ENCODE assay signal across 8 mouse cellular contexts in the genomic region with DNA sequence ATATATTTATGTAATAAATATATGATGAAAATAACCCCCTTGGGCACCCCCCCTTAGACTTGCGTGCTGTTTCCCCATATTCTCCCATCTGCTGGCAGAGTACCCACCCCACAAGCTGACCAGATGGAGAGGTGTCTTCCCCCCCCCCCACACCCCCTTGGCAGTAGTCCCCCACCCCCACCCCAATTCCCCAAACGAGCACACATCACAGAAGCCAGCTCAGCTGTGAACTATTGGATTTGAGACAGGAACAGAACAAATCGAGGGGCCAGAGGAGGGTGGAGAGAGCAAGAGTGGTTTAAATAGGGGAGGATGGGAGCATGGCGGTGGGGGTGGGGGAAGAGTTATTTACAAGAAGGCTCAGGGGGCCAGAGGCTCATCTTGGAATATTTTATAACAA. TPM values are rescaled to one million over a fixed set of nuclear protein-coding genes. Genes with fewer than 3 reads are reported as not detected.
DNase-seq lines count a peak whose midpoint lies in the region; ATAC-seq and TF ChIP-seq lines count a peak whose summit lies in the region.

No protein-coding gene starts in this region.

- no peak for DNase-seq in kidney, postnatal 0 days (ENCODE audit: low spot score)
- DNase-seq in kidney, postnatal 14 days: no peak
- DNase-seq in embryonic facial prominence, embryonic 14.5 days (ENCODE audit: low spot score): peak; percentile 60
- DNase-seq in hindbrain, embryonic 14.5 days (ENCODE audit: low spot score): no peak
- peak; percentile 41 for DNase-seq in midbrain, embryonic 14.5 days
- no peak for DNase-seq in right cerebral cortex, adult 18-20 months
- no peak for DNase-seq in right cerebral cortex, postnatal 4 days

- no peaks in the 10 kb centered on the region for H3K27me3 ChIP-seq in kidney, postnatal 0 days (ENCODE audit: insufficient read depth, low read length)
- no peaks in the 10 kb centered on the region for H3K27me3 ChIP-seq in embryonic facial prominence, embryonic 14.5 days (replicated peaks; ENCODE audit: control insufficient read depth, insufficient read depth, low read length)
- H3K27me3 ChIP-seq in hindbrain, embryonic 14.5 days (ENCODE audit: control insufficient read depth, insufficient read depth, low read length): no peaks in the 10 kb centered on the region
- no peaks in the 10 kb centered on the region for H3K27me3 ChIP-seq in midbrain, embryonic 14.5 days (ENCODE audit: control insufficient read depth, insufficient read depth, low read length)

- H3K36me3 ChIP-seq in kidney, postnatal 0 days (ENCODE audit: insufficient read depth, low read length): peaks cover 20% of the 10 kb centered on the region
- H3K36me3 ChIP-seq in embryonic facial prominence, embryonic 14.5 days (ENCODE audit: control insufficient read depth, insufficient read depth, low read length): peaks cover 52% of the 10 kb centered on the region
- H3K36me3 ChIP-seq in hindbrain, embryonic 14.5 days (replicated peaks; ENCODE audit: control insufficient read depth, insufficient read depth): peaks cover 73% of the 10 kb centered on the region
- peaks cover 62% of the 10 kb centered on the region for H3K36me3 ChIP-seq in midbrain, embryonic 14.5 days (ENCODE audit: control insufficient read depth, insufficient read depth, low read length)

- no peak overlapping the region for H3K9ac ChIP-seq in kidney, postnatal 0 days (ENCODE audit: low read depth, low read length)
- peak overlapping the region; percentile 52; the same call in 1 of the 2 replicates for H3K9ac ChIP-seq in embryonic facial prominence, embryonic 14.5 days (ENCODE audit: low read depth, low read length)
- no peak overlapping the region for H3K9ac ChIP-seq in hindbrain, embryonic 14.5 days
- H3K9ac ChIP-seq in midbrain, embryonic 14.5 days (replicated peaks; ENCODE audit: low read length): 0 out of 2 replicates have a peak overlapping the region, but pooled peaks have one; percentile 23

- H3K4me1 ChIP-seq in kidney, postnatal 0 days (replicated peaks; ENCODE audit: insufficient read depth, low read length): peaks cover 31% of the 10 kb centered on the region
- H3K4me1 ChIP-seq in embryonic facial prominence, embryonic 14.5 days (ENCODE audit: control insufficient read depth, insufficient read depth, low read length): peaks cover 37% of the 10 kb centered on the region
- peaks cover 37% of the 10 kb centered on the region for H3K4me1 ChIP-seq in hindbrain, embryonic 14.5 days (replicated peaks; ENCODE audit: control insufficient read depth, insufficient read depth, low read length)
- peaks cover 31% of the 10 kb centered on the region for H3K4me1 ChIP-seq in midbrain, embryonic 14.5 days (ENCODE audit: control insufficient read depth, insufficient read depth, low read length)

- H3K4me2 ChIP-seq in kidney, postnatal 0 days (ENCODE audit: low read length): peak overlapping the region; percentile 45
- H3K4me2 ChIP-seq in embryonic facial prominence, embryonic 14.5 days (ENCODE audit: low read depth, low read length): peak overlapping the region; percentile 42
- peak overlapping the region; percentile 33 for H3K4me2 ChIP-seq in hindbrain, embryonic 14.5 days (replicated peaks)
- H3K4me2 ChIP-seq in midbrain, embryonic 14.5 days (ENCODE audit: low read length): peak overlapping the region; percentile 41

- H3K27ac ChIP-seq in kidney, postnatal 0 days: peak overlapping the region; percentile 78
- peak overlapping the region; percentile 58; the same call in 1 of the 2 replicates for H3K27ac ChIP-seq in embryonic facial prominence, embryonic 14.5 days (replicated peaks; ENCODE audit: low read depth, low read length)
- peak overlapping the region; percentile 77 for H3K27ac ChIP-seq in hindbrain, embryonic 14.5 days
- peak overlapping the region; percentile 75 for H3K27ac ChIP-seq in midbrain, embryonic 14.5 days (replicated peaks; ENCODE audit: low read depth, low read length)

- no peaks in the 10 kb centered on the region for H3K9me3 ChIP-seq in kidney, postnatal 0 days (replicated peaks; ENCODE audit: low read length)
- no peaks in the 10 kb centered on the region for H3K9me3 ChIP-seq in embryonic facial prominence, embryonic 14.5 days (ENCODE audit: control insufficient read depth, low read length)
- no peaks in the 10 kb centered on the region for H3K9me3 ChIP-seq in hindbrain, embryonic 14.5 days (ENCODE audit: control insufficient read depth, low read length)
- no peaks in the 10 kb centered on the region for H3K9me3 ChIP-seq in midbrain, embryonic 14.5 days (ENCODE audit: control insufficient read depth, low read length)

- H3K4me3 ChIP-seq in kidney, postnatal 0 days (replicated peaks; ENCODE audit: low read depth, low read length): no peak overlapping the region
- no peak overlapping the region for H3K4me3 ChIP-seq in embryonic facial prominence, embryonic 14.5 days (ENCODE audit: low read depth, low read length)
- no peak overlapping the region for H3K4me3 ChIP-seq in hindbrain, embryonic 14.5 days (replicated peaks; ENCODE audit: low read length)
- H3K4me3 ChIP-seq in midbrain, embryonic 14.5 days (replicated peaks; ENCODE audit: low read depth, low read length): no peak overlapping the region

- ATAC-seq in kidney, postnatal 0 days (replicated peaks; ENCODE audit: low FRiP score, low read depth): no peak
- no peak for ATAC-seq in embryonic facial prominence, embryonic 14.5 days (ENCODE audit: low read depth)
- ATAC-seq in hindbrain, embryonic 14.5 days (ENCODE audit: low FRiP score): no peak
- ATAC-seq in midbrain, embryonic 14.5 days (ENCODE audit: low FRiP score, low TSS enrichment): no peak
- no peak for ATAC-seq in erythroid progenitor cell, adult 5-6 weeks (replicated peaks; ENCODE audit: low FRiP score, poor library complexity, severe bottlenecking)

- TF ChIP-seq CTCF in kidney, postnatal 0 days (IDR thresholded peaks at IDR 0.05; ENCODE audit: low read depth): no peak

- 13% methylated on average over 4 of the region's 4 CpGs for WGBS in kidney, postnatal 0 days
- 25% methylated on average over 4 of the region's 4 CpGs for WGBS in embryonic facial prominence, embryonic 14.5 days
- 11% methylated on average over 4 of the region's 4 CpGs for WGBS in hindbrain, embryonic 14.5 days
- WGBS in midbrain, embryonic 14.5 days: 11% methylated on average over 4 of the region's 4 CpGs

RNA-seq across cellular contexts. Expression of gene Nr1d1, which starts 7.4 kb away (rescaled TPM):
- polyA plus RNA-seq in kidney, postnatal 0 days (2015; fragmentation: Nextera tagmentation; extraction: Ambion mirVana): 3.1 and 3.5 TPM in 2 replicates
- 1.1 and 1.9 TPM in 2 replicates for polyA plus RNA-seq in embryonic facial prominence, embryonic 14.5 days (2014; fragmentation: Nextera tagmentation; extraction: Ambion mirVana)
- polyA plus RNA-seq in hindbrain, embryonic 14.5 days (2014; fragmentation: Nextera tagmentation; extraction: Ambion mirVana): 3.4 and 4.1 TPM in 2 replicates
- polyA plus RNA-seq in midbrain, embryonic 14.5 days (2014; fragmentation: Nextera tagmentation; extraction: Ambion mirVana): 3.0 TPM in 2 replicates
- total RNA-seq in erythroid progenitor cell, adult 5-6 weeks (2015; ENCODE audit: low replicate concordance): not detected in 2 replicates
- not detected in 2 replicates for total RNA-seq in erythroid progenitor cell, adult 5-6 weeks (2017; ENCODE audit: low replicate concordance)

RNA-seq across cellular contexts. Expression of gene Thra, which starts 27.3 kb away (rescaled TPM):
- 26.1 TPM in 2 replicates for polyA plus RNA-seq in kidney, postnatal 0 days (2015; fragmentation: Nextera tagmentation; extraction: Ambion mirVana)
- 57.7 and 62.2 TPM in 2 replicates for polyA plus RNA-seq in embryonic facial prominence, embryonic 14.5 days (2014; fragmentation: Nextera tagmentation; extraction: Ambion mirVana)
- 165 and 181 TPM in 2 replicates for polyA plus RNA-seq in hindbrain, embryonic 14.5 days (2014; fragmentation: Nextera tagmentation; extraction: Ambion mirVana)
- 175 and 194 TPM in 2 replicates for polyA plus RNA-seq in midbrain, embryonic 14.5 days (2014; fragmentation: Nextera tagmentation; extraction: Ambion mirVana)
- total RNA-seq in erythroid progenitor cell, adult 5-6 weeks (2015; ENCODE audit: low replicate concordance): 8.6 and 13.8 TPM in 2 replicates
- 3.3 and 8.0 TPM in 2 replicates for total RNA-seq in erythroid progenitor cell, adult 5-6 weeks (2017; ENCODE audit: low replicate concordance)

RNA-seq across cellular contexts. Expression of gene Msl1, which starts 27.6 kb away (rescaled TPM):
- polyA plus RNA-seq in kidney, postnatal 0 days (2015; fragmentation: Nextera tagmentation; extraction: Ambion mirVana): 17.8 and 19.3 TPM in 2 replicates
- polyA plus RNA-seq in embryonic facial prominence, embryonic 14.5 days (2014; fragmentation: Nextera tagmentation; extraction: Ambion mirVana): 18.1 and 18.5 TPM in 2 replicates
- polyA plus RNA-seq in hindbrain, embryonic 14.5 days (2014; fragmentation: Nextera tagmentation; extraction: Ambion mirVana): 23.6 and 24.1 TPM in 2 replicates
- 25.0 and 35.9 TPM in 2 replicates for polyA plus RNA-seq in midbrain, embryonic 14.5 days (2014; fragmentation: Nextera tagmentation; extraction: Ambion mirVana)
- 43.6 and 44.7 TPM in 2 replicates for total RNA-seq in erythroid progenitor cell, adult 5-6 weeks (2015; ENCODE audit: low replicate concordance)
- total RNA-seq in erythroid progenitor cell, adult 5-6 weeks (2017; ENCODE audit: low replicate concordance): 29.5 and 35.5 TPM in 2 replicates

RNA-seq across cellular contexts. Expression of gene Casc3, which starts 37.0 kb away (rescaled TPM):
- 24.6 and 25.7 TPM in 2 replicates for polyA plus RNA-seq in kidney, postnatal 0 days (2015; fragmentation: Nextera tagmentation; extraction: Ambion mirVana)
- 32.2 and 34.0 TPM in 2 replicates for polyA plus RNA-seq in embryonic facial prominence, embryonic 14.5 days (2014; fragmentation: Nextera tagmentation; extraction: Ambion mirVana)
- 49.3 and 57.4 TPM in 2 replicates for polyA plus RNA-seq in hindbrain, embryonic 14.5 days (2014; fragmentation: Nextera tagmentation; extraction: Ambion mirVana)
- 46.6 and 57.3 TPM in 2 replicates for polyA plus RNA-seq in midbrain, embryonic 14.5 days (2014; fragmentation: Nextera tagmentation; extraction: Ambion mirVana)
- 41.8 and 60.4 TPM in 2 replicates for total RNA-seq in erythroid progenitor cell, adult 5-6 weeks (2015; ENCODE audit: low replicate concordance)
- total RNA-seq in erythroid progenitor cell, adult 5-6 weeks (2017; ENCODE audit: low replicate concordance): 59.2 and 92.7 TPM in 2 replicates

RNA-seq across cellular contexts. Expression of gene Med24, which starts 38.5 kb away (rescaled TPM):
- 38.3 and 41.2 TPM in 2 replicates for polyA plus RNA-seq in kidney, postnatal 0 days (2015; fragmentation: Nextera tagmentation; extraction: Ambion mirVana)
- 40.7 and 49.0 TPM in 2 replicates for polyA plus RNA-seq in embryonic facial prominence, embryonic 14.5 days (2014; fragmentation: Nextera tagmentation; extraction: Ambion mirVana)
- 58.4 and 62.7 TPM in 2 replicates for polyA plus RNA-seq in hindbrain, embryonic 14.5 days (2014; fragmentation: Nextera tagmentation; extraction: Ambion mirVana)
- 65.7 and 81.1 TPM in 2 replicates for polyA plus RNA-seq in midbrain, embryonic 14.5 days (2014; fragmentation: Nextera tagmentation; extraction: Ambion mirVana)
- total RNA-seq in erythroid progenitor cell, adult 5-6 weeks (2015; ENCODE audit: low replicate concordance): 30.6 and 57.7 TPM in 2 replicates
- total RNA-seq in erythroid progenitor cell, adult 5-6 weeks (2017; ENCODE audit: low replicate concordance): 14.7 and 25.0 TPM in 2 replicates

Comparison
In these comparisons a context has a peak if more than half of its experiments do, and no peak if none do; other contexts are left out.
1. DNase-seq: peak in embryonic facial prominence, embryonic 14.5 days (single experiment) and midbrain, embryonic 14.5 days (single experiment); none in kidney, postnatal 0 days (single experiment), kidney, postnatal 14 days (single experiment), hindbrain, embryonic 14.5 days (single experiment), right cerebral cortex, adult 18-20 months (single experiment) and right cerebral cortex, postnatal 4 days (single experiment).
2. H3K9ac ChIP-seq: peak in embryonic facial prominence, embryonic 14.5 days (single experiment) and midbrain, embryonic 14.5 days (single experiment); none in kidney, postnatal 0 days (single experiment) and hindbrain, embryonic 14.5 days (single experiment).
3. Peak in every context shown above with its lines, with median percentiles within 50 percentile points of each other: H3K27ac ChIP-seq and H3K4me2 ChIP-seq.